Mouse (Mus musculus) limb, embryonic 15.5 days (tissue): ENCODE measurements around the gene Fgfr2. TPM values are rescaled to one million over a fixed set of nuclear protein-coding genes. Genes with fewer than 3 reads are reported as not detected.
"Not testable (repeated sequence)": the region's sequence is repeated elsewhere in the genome, so short reads cannot be mapped to it uniquely, and the experiment has no call there.

Source experiments
- ATAC-seq: fragments of 200-750 bp; cut with Nextera tagmentation; 2 replicates; pipeline ENCODE4 v1.8.0; 2017; ENCODE audit warnings: low read depth, moderate TSS enrichment; ENCODE audit not compliant: insufficient number of reproducible peaks, low FRiP score, low TSS enrichment
- H3K27ac ChIP-seq: fragments of 300-500 bp; sonication (generic); 2 replicates; pipeline ENCODE4 v1.5.1; 2015; ENCODE audit warnings: moderate library complexity, mild to moderate bottlenecking, inconsistent platforms
- H3K27me3 ChIP-seq: fragments of 300-500 bp; sonication (generic); 2 replicates; pipeline ENCODE4 v1.6.1; 2015; ENCODE audit warnings: inconsistent platforms
- H3K36me3 ChIP-seq: fragments of 300-500 bp; sonication (generic); 2 replicates; pipeline ENCODE4 v1.6.1; 2015; ENCODE audit warnings: inconsistent platforms
- H3K4me1 ChIP-seq: fragments of 300-500 bp; sonication (generic); 2 replicates; pipeline ENCODE4 v1.6.1; 2015; ENCODE audit warnings: inconsistent platforms
- H3K4me2 ChIP-seq: fragments of 300-500 bp; sonication (generic); 2 replicates; pipeline ENCODE4 v1.6.1; 2015; ENCODE audit warnings: mild to moderate bottlenecking, inconsistent platforms
- H3K4me3 ChIP-seq: fragments of 300-500 bp; sonication (generic); 2 replicates; pipeline ENCODE4 v1.5.1; 2015; ENCODE audit warnings: mild to moderate bottlenecking, inconsistent platforms
- H3K9ac ChIP-seq: fragments of 300-500 bp; sonication (generic); 2 replicates; pipeline ENCODE4 v1.6.1; 2015; ENCODE audit warnings: inconsistent platforms
- H3K9me3 ChIP-seq: fragments of 300-500 bp; sonication (generic); 2 replicates; pipeline ENCODE4 v1.6.1; 2016; ENCODE audit warnings: inconsistent platforms
- WGBS: fragments of 180-500 bp; shearing (Covaris S2); methylation state at CpG from one replicate; pipeline ENCODE4 v1.1.7; 2015; 5-methylcytosine and 5-hydroxymethylcytosine counted together
- polyA plus RNA-seq: library from polyadenylated mRNA; unstranded; fragments of >200 nt; fragmentation: Nextera tagmentation; extraction: Ambion mirVana; gene quantifications from 2 replicates; pipeline ENCODE4 v1.2.1, GENCODE M21; 2015

The Fgfr2 gene
- polyA plus RNA-seq, 1 experiment from 2014 or later: 101 TPM

- WGBS: 90% methylated on average over 5 of the region's 5 CpGs
- Histone ChIP-seq H3K4me2 (no peak overlapping the region), H3K4me1 (no peaks in the 10 kb centered on the region), H3K4me3 (no peak overlapping the region), H3K9me3 (no peaks in the 10 kb centered on the region), H3K27ac (no peak overlapping the region), H3K9ac (no peak overlapping the region), H3K27me3 (no peaks in the 10 kb centered on the region), H3K36me3 (peaks cover 43% of the 10 kb centered on the region)
- no peak for ATAC-seq
Measured at GRCm38 (mm10) chr7:130503006-130503405, 2620.1 kb downstream of the Fgfr2 start.

GRCm38 (mm10) chr7:130501499-130501898 lies 2621.7 kb downstream of the Fgfr2 start:
- Histone ChIP-seq H3K9ac (no peak overlapping the region), H3K9me3 (no peaks in the 10 kb centered on the region), H3K27ac (no peak overlapping the region), H3K27me3 (no peaks in the 10 kb centered on the region), H3K4me3 (no peak overlapping the region), H3K4me1 (no peaks in the 10 kb centered on the region), H3K4me2 (no peak overlapping the region), H3K36me3 (peaks cover 32% of the 10 kb centered on the region)
- 39% methylated on average over 1 of the region's 1 CpGs for WGBS
- ATAC-seq: no peak

GRCm38 (mm10) chr7:130493346-130493745 lies 2629.8 kb downstream of the Fgfr2 start:
- Histone ChIP-seq H3K4me3 (no peak overlapping the region), H3K4me1 (no peaks in the 10 kb centered on the region), H3K27me3 (no peaks in the 10 kb centered on the region), H3K36me3 (no peaks in the 10 kb centered on the region), H3K27ac (no peak overlapping the region), H3K4me2 (no peak overlapping the region), H3K9me3 (no peaks in the 10 kb centered on the region), H3K9ac (no peak overlapping the region)
- 70% methylated on average over 3 of the region's 3 CpGs for WGBS
- no peak for ATAC-seq

GRCm38 (mm10) chr7:130492026-130492425 lies 2631.1 kb downstream of the Fgfr2 start:
- Histone ChIP-seq H3K9me3 (no peaks in the 10 kb centered on the region), H3K4me2 (no peak overlapping the region), H3K27ac (no peak overlapping the region), H3K4me3 (no peak overlapping the region), H3K36me3 (no peaks in the 10 kb centered on the region), H3K4me1 (no peaks in the 10 kb centered on the region), H3K9ac (no peak overlapping the region), H3K27me3 (no peaks in the 10 kb centered on the region)
- no peak for ATAC-seq

GRCm38 (mm10) chr7:130479003-130479402 lies 2644.1 kb downstream of the Fgfr2 start:
- 83% methylated on average over 3 of the region's 3 CpGs for WGBS

GRCm38 (mm10) chr7:130475970-130476369 lies 2647.2 kb downstream of the Fgfr2 start:
- Histone ChIP-seq H3K4me3 (no peak overlapping the region), H3K9me3 (no peaks in the 10 kb centered on the region), H3K36me3 (peaks cover 3% of the 10 kb centered on the region; the same call in 1 of the 2 replicates), H3K9ac (no peak overlapping the region), H3K27ac (no peak overlapping the region), H3K4me2 (no peak overlapping the region), H3K27me3 (no peaks in the 10 kb centered on the region), H3K4me1 (no peaks in the 10 kb centered on the region)
- ATAC-seq: 0 out of 2 replicates have a peak, but pooled peaks have one; percentile 63
- 21% methylated on average over 2 of the region's 2 CpGs for WGBS

More at GRCm38 (mm10) chr7:130479003-130479402, 2644.1 kb downstream of the Fgfr2 start:
- ATAC-seq, H3K9ac ChIP-seq, H3K4me1 ChIP-seq, H3K36me3 ChIP-seq, H3K27me3 ChIP-seq, H3K9me3 ChIP-seq, H3K27ac ChIP-seq, H3K4me2 ChIP-seq, H3K4me3 ChIP-seq: not testable (repeated sequence)

- no peak overlapping the region for H3K27ac ChIP-seq
- H3K4me1 ChIP-seq: no peaks in the 10 kb centered on the region
- 73% methylated on average over 3 of the region's 3 CpGs for WGBS
- no peak overlapping the region for H3K9ac ChIP-seq
- no peak overlapping the region for H3K4me2 ChIP-seq
- no peak for ATAC-seq
- no peaks in the 10 kb centered on the region for H3K27me3 ChIP-seq
- no peak overlapping the region for H3K4me3 ChIP-seq
- no peaks in the 10 kb centered on the region for H3K36me3 ChIP-seq
- H3K9me3 ChIP-seq: no peaks in the 10 kb centered on the region
Measured at GRCm38 (mm10) chr7:130473881-130474280, 2649.3 kb downstream of the Fgfr2 start.

- Histone ChIP-seq H3K27me3 (no peaks in the 10 kb centered on the region), H3K36me3 (no peaks in the 10 kb centered on the region), H3K9ac (no peak overlapping the region), H3K4me3 (no peak overlapping the region), H3K4me2 (no peak overlapping the region), H3K9me3 (no peaks in the 10 kb centered on the region), H3K4me1 (no peaks in the 10 kb centered on the region), H3K27ac (no peak overlapping the region)
- ATAC-seq: no peak
- 69% methylated on average over 6 of the region's 6 CpGs for WGBS
Measured at GRCm38 (mm10) chr7:130472683-130473082, 2650.5 kb downstream of the Fgfr2 start.

GRCm38 (mm10) chr7:130471045-130471444 lies 2652.1 kb downstream of the Fgfr2 start:
- WGBS: 54% methylated on average over 6 of the region's 6 CpGs
- no peaks in the 10 kb centered on the region for H3K36me3 ChIP-seq
- no peak overlapping the region for H3K4me2 ChIP-seq
- H3K27ac ChIP-seq: no peak overlapping the region
- H3K4me3 ChIP-seq: no peak overlapping the region
- H3K9ac ChIP-seq: no peak overlapping the region
- H3K4me1 ChIP-seq: no peaks in the 10 kb centered on the region
- no peak for ATAC-seq
- H3K9me3 ChIP-seq: no peaks in the 10 kb centered on the region
- no peaks in the 10 kb centered on the region for H3K27me3 ChIP-seq

- Histone ChIP-seq H3K4me2 (no peak overlapping the region), H3K27ac (peak overlapping the region; percentile 44; the same call in 1 of the 2 replicates), H3K27me3 (no peaks in the 10 kb centered on the region), H3K9ac (no peak overlapping the region), H3K4me1 (0 out of 2 replicates have a peak, but pooled peaks cover 4% of the 10 kb centered on the region), H3K36me3 (peaks cover 34% of the 10 kb centered on the region), H3K4me3 (no peak overlapping the region), H3K9me3 (no peaks in the 10 kb centered on the region)
- peak; percentile 44; the same call in 1 of the 2 replicates for ATAC-seq
- 41% methylated on average over 4 of the region's 4 CpGs for WGBS
Measured at GRCm38 (mm10) chr7:130455587-130456246, 2667.4 kb downstream of the Fgfr2 start.

- H3K4me2 ChIP-seq: no peak overlapping the region
- H3K36me3 ChIP-seq: peaks cover 28% of the 10 kb centered on the region
- 0 out of 2 replicates have a peak, but pooled peaks cover 4% of the 10 kb centered on the region for H3K4me1 ChIP-seq
- no peak overlapping the region for H3K27ac ChIP-seq
- H3K4me3 ChIP-seq: no peak overlapping the region
- no peaks in the 10 kb centered on the region for H3K9me3 ChIP-seq
- H3K27me3 ChIP-seq: no peaks in the 10 kb centered on the region
- WGBS: 74% methylated on average over 3 of the region's 3 CpGs
- no peak overlapping the region for H3K9ac ChIP-seq
- no peak for ATAC-seq
Measured at GRCm38 (mm10) chr7:130454226-130454625, 2668.9 kb downstream of the Fgfr2 start.

GRCm38 (mm10) chr7:130435776-130436175 lies 2687.4 kb downstream of the Fgfr2 start:
- Histone ChIP-seq H3K4me1 (no peaks in the 10 kb centered on the region), H3K9me3 (no peaks in the 10 kb centered on the region), H3K4me3 (no peak overlapping the region), H3K27ac (no peak overlapping the region), H3K27me3 (no peaks in the 10 kb centered on the region), H3K36me3 (no peaks in the 10 kb centered on the region), H3K9ac (no peak overlapping the region), H3K4me2 (no peak overlapping the region)
- WGBS: 93% methylated on average over 5 of the region's 5 CpGs
- ATAC-seq: no peak
